Mouse (Mus musculus) olfactory bulb, adult 2 months (tissue): ENCODE measurements around the gene Zfp148. TPM values are rescaled to one million over a fixed set of nuclear protein-coding genes. Genes with fewer than 3 reads are reported as not detected.

Experiments
- H3K27ac ChIP-seq: fragments of 200-500 bp; 2 replicates; pipeline ENCODE4 v1.5.1; 2012; ENCODE audit warnings: low read depth, low read length; ENCODE audit not compliant: insufficient read depth
- H3K4me1 ChIP-seq: fragments of 200-500 bp; 2 replicates; pipeline ENCODE4 v1.6.1; 2012; ENCODE audit warnings: low read length; ENCODE audit not compliant: control insufficient read depth, insufficient read depth
- H3K4me3 ChIP-seq: fragments of 200-500 bp; 2 replicates; pipeline ENCODE4 v1.5.1; 2012; ENCODE audit warnings: mild to moderate bottlenecking, low read depth, low read length, moderate library complexity; ENCODE audit not compliant: insufficient read depth
- CTCF ChIP-seq: fragments of 200-500 bp; IDR thresholded peaks from 2 replicates; pipeline ENCODE4 v1.5.1; 2012; ENCODE audit warnings: low read depth, mild to moderate bottlenecking, low read length, moderate library complexity; ENCODE audit not compliant: insufficient read depth
- POLR2A ChIP-seq: fragments of 200-500 bp; IDR thresholded peaks from 2 replicates; pipeline ENCODE4 v1.6.1; 2012; ENCODE audit warnings: mild to moderate bottlenecking, low read depth, low read length, moderate library complexity; ENCODE audit not compliant: insufficient read depth
- WGBS: fragments of 180-500 bp; shearing (Covaris S2); methylation state at CpG from one replicate; pipeline ENCODE4 v1.1.7; 2018; 5-methylcytosine and 5-hydroxymethylcytosine counted together
- polyA plus RNA-seq: library from polyadenylated mRNA; stranded (reverse); fragments of >200 nt; gene quantifications from 2 replicates; pipeline ENCODE4 v1.2.4, GENCODE M21; 2012; ENCODE audit warnings: low replicate concordance; ENCODE audit not compliant: missing spikeins, insufficient read depth, insufficient read length

The Zfp148 gene
- polyA plus RNA-seq, 1 experiment: 48.4 TPM

- WGBS: 70% methylated on average over 9 of the region's 9 CpGs
- Histone ChIP-seq H3K4me1 (no peaks in the 10 kb centered on the region), H3K4me3 (no peak overlapping the region), H3K27ac (no peak overlapping the region)
- TF ChIP-seq POLR2A (no peak), CTCF (no peak)
These were observed 173.2 kb downstream of the Zfp148 start for GRCm38 (mm10) chr16:33553689-33554342.

Other genes starting within 250 kb of the Zfp148 start
- not detected in 2 replicates for gene Osbpl11, start 195.8 kb upstream of the Zfp148 start, polyA plus RNA-seq
- gene Snx4, start 129.4 kb upstream of the Zfp148 start, polyA plus RNA-seq: not detected in 2 replicates
- gene Slc12a8, start 136.5 kb downstream of the Zfp148 start, polyA plus RNA-seq: not detected in 2 replicates